Mouse (Mus musculus) liver, embryonic 14.5 days (tissue): Measurements from ENCODE around the gene Limd1.
"Not testable (repeated sequence)": the region's sequence is repeated elsewhere in the genome, so short reads cannot be mapped to it uniquely, and the experiment has no call there.

Experiments
- CTCF ChIP-seq: IDR thresholded peaks from 2 replicates; pipeline ENCODE4 v1.5.1; 2016; ENCODE audit warnings: antibody characterized with exemption, low read depth, control low read depth
- EP300 ChIP-seq: IDR thresholded peaks from 2 replicates; pipeline ENCODE4 v1.6.1; 2016; ENCODE audit warnings: antibody characterized with exemption, low read depth

- peak; percentile 37 for TF ChIP-seq CTCF
- not testable (repeated sequence) for TF ChIP-seq EP300
These were observed 31.4 kb upstream of the Limd1 start for GRCm38 (mm10) chr9:123447101-123447500.
